Mouse (Mus musculus): ENCODE results near the gene Muc1. TPM values are rescaled to one million over a fixed set of nuclear protein-coding genes. Genes with fewer than 3 reads are reported as not detected.
A peak's percentile ranks its signal among the peaks of the same experiment; 100 is the strongest.

Gene Muc1
- polyA plus RNA-seq, 1 experiment from 2014 or later: 10.3 TPM

DNA sequence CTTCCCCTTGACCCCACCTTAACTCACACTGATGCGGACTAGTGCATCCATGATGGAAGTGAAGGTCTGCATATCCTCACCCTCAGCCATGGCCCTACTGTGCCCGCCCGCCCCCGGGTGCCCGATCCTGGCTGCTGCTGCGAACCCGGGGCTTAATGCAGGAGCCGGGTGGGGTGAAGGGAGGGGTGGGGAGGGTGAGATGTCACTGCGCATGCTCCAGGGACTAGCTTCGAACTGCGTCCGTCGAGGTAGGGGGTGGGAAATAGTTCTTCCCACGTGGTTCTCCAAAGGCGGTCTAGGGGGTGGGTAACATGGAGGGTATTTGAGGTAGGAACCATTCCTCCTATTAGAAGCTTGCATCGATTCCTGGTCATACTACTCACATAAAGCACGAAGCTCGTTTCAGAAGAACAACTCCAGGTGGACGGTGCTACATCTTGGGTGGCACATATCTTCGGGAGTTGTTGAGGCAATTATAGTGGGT is 16.9 kb downstream of the Muc1 start, which contains the start of gene Krtcap2:
Gene Krtcap2 (plus strand): TSS at position 279 of the 484 bp plus-strand sequence.
- DNase-seq (ENCODE audit: low spot score) (no peak), ATAC-seq (replicated peaks; ENCODE audit: low FRiP score, low TSS enrichment, low read depth) (peak; percentile 28)
- Histone ChIP-seq H3K4me1 (replicated peaks; ENCODE audit: control insufficient read depth, insufficient read depth, low read length) (peaks cover 23% of the 10 kb centered on the region), H3K4me3 (ENCODE audit: low read depth, low read length) (peak within 1 kb of the TSS; percentile 65), H3K36me3 (ENCODE audit: control insufficient read depth, insufficient read depth, low read length) (peaks cover 9% of the 10 kb centered on the region), H3K27me3 (replicated peaks; ENCODE audit: control insufficient read depth, insufficient read depth, low read length) (no peaks in the 10 kb centered on the region), H3K9ac (ENCODE audit: low read length) (peak within 1 kb of the TSS; percentile 71), H3K9me3 (ENCODE audit: control insufficient read depth, low read length) (no peaks in the 10 kb centered on the region), H3K4me2 (ENCODE audit: low read length) (peak within 1 kb of the TSS; percentile 89), H3K27ac (ENCODE audit: low read depth) (peak within 1 kb of the TSS; percentile 52)
- 3% methylated on average over 20 of the region's 20 CpGs for WGBS

DNA sequence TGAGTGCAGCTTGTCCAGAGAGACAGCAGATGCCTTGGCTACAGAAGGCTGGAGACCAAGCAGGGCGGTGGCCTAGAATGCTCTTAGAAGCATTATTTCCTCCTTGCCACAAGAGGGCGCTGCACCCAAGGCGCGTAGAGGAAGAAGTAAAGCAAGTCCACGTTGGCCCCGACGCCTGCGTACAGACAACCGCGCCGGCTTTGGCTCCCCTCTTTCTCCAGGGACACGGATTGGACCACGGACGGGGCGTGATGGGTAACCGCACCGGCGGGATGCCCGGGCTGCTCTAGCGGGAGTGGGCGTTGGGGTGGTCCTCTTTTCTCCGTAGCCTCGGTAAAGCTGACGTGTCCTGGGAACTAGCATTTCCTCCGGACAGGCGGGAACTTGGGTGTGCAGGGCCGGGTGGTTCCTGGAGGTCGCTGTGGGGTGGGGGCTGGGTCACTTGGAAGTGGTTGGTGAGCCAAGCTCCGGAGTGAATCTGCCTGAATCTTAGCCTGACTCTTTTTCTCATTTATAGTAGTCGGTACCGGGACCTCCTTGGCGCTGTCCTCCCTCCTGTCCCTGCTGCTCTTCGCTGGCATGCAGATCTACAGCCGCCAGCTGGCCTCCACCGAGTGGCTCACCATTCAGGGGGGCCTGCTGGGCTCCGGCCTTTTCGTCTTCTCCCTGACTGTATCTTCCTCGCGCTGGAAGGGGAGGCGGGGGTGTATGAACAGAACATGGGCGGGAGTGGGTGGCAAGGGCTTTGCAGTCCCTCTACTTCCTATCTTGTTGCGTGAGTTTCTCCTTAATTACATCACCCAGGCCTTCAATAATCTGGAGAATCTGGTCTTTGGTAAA is 17.6 kb downstream of the Muc1 start, which contains the start of gene Trim46:
Gene Trim46 (minus strand): TSS at position 49 of the 840 bp plus-strand sequence.
- Histone ChIP-seq H3K27ac (ENCODE audit: low read depth) (peak within 1 kb of the TSS; percentile 52), H3K4me1 (replicated peaks; ENCODE audit: control insufficient read depth, insufficient read depth, low read length) (peaks cover 31% of the 10 kb centered on the region), H3K9ac (ENCODE audit: low read length) (peak within 1 kb of the TSS; percentile 71), H3K36me3 (ENCODE audit: control insufficient read depth, insufficient read depth, low read length) (peaks cover 9% of the 10 kb centered on the region), H3K4me2 (ENCODE audit: low read length) (peak within 1 kb of the TSS; percentile 89), H3K27me3 (replicated peaks; ENCODE audit: control insufficient read depth, insufficient read depth, low read length) (no peaks in the 10 kb centered on the region), H3K4me3 (ENCODE audit: low read depth, low read length) (peak within 1 kb of the TSS; percentile 65), H3K9me3 (ENCODE audit: control insufficient read depth, low read length) (no peaks in the 10 kb centered on the region)
- ATAC-seq (replicated peaks; ENCODE audit: low FRiP score, low TSS enrichment, low read depth) (peak; percentile 69), DNase-seq (ENCODE audit: low spot score) (peak; percentile 92)
- under 1% methylated on average over 42 of the region's 42 CpGs for WGBS

DNA sequence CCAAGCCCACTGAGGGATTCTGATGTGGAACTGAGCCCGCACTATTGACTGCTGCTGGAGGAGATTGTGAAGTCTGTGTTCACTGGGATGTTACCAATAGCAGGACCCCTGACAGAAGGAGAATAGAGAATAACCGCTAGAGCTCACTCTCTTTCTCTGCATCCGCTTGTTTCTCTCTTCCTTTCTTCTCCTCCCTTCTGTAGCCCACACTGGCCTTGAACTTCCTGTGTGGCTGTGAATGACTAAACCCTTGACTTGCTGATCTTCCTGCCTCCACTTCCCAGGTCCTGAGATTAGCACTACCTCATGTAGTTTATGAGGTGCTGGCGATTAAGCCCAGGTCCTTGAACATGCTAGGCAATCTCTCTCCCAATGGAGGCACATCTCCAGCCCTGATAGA is 18.6 kb downstream of the Muc1 start:
- Histone ChIP-seq H3K4me3 (ENCODE audit: low read depth, low read length) (peak overlapping the region; percentile 65; the same call in 1 of the 2 replicates), H3K4me1 (replicated peaks; ENCODE audit: control insufficient read depth, insufficient read depth, low read length) (peaks cover 38% of the 10 kb centered on the region), H3K9ac (ENCODE audit: low read length) (no peak overlapping the region), H3K36me3 (ENCODE audit: control insufficient read depth, insufficient read depth, low read length) (peaks cover 9% of the 10 kb centered on the region), H3K9me3 (ENCODE audit: control insufficient read depth, low read length) (no peaks in the 10 kb centered on the region), H3K27ac (ENCODE audit: low read depth) (no peak overlapping the region), H3K27me3 (replicated peaks; ENCODE audit: control insufficient read depth, insufficient read depth, low read length) (no peaks in the 10 kb centered on the region), H3K4me2 (ENCODE audit: low read length) (peak overlapping the region; percentile 89)
- ATAC-seq (replicated peaks; ENCODE audit: low FRiP score, low TSS enrichment, low read depth) (no peak), DNase-seq (ENCODE audit: low spot score) (no peak)
- 91% methylated on average over 4 of the region's 4 CpGs for WGBS

DNA sequence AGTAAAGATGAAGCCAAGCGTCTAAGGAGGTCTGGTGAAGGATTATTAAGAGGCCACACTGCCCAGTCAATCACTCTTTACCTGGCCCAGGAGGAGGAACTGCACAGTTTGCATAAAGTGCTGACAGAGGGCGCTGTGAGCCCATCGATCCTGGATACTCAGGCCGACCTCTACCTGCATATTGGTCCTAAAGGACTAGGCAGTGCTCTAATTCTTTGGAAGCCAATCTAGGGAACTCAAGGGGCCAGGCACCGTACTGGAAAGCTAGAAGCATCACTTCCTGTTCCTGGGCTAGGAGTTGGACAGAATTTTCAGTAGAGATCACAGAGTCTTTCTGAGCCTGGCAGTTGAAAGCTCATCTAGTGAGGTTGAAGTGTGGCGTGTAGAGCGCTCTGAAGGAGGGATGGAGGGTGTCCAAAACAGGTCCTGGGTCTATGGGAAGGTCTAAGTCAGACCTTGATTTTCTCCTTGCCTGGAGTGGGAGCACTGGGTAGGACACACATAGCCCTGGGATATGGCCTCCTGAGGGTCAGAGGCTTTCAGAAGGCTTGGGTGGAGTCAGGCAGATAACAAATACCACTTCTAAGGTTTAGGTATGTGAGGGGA is 21.7 kb downstream of the Muc1 start:
- Histone ChIP-seq H3K4me2 (ENCODE audit: low read length) (peak overlapping the region; percentile 25; the same call in 1 of the 2 replicates), H3K9ac (ENCODE audit: low read length) (no peak overlapping the region), H3K36me3 (ENCODE audit: control insufficient read depth, insufficient read depth, low read length) (peaks cover 9% of the 10 kb centered on the region), H3K27me3 (replicated peaks; ENCODE audit: control insufficient read depth, insufficient read depth, low read length) (no peaks in the 10 kb centered on the region), H3K9me3 (ENCODE audit: control insufficient read depth, low read length) (no peaks in the 10 kb centered on the region), H3K27ac (ENCODE audit: low read depth) (0 out of 2 replicates have a peak overlapping the region, but pooled peaks have one; percentile 27), H3K4me3 (ENCODE audit: low read depth, low read length) (no peak overlapping the region), H3K4me1 (replicated peaks; ENCODE audit: control insufficient read depth, insufficient read depth, low read length) (peaks cover 30% of the 10 kb centered on the region)
- ATAC-seq (replicated peaks; ENCODE audit: low FRiP score, low TSS enrichment, low read depth) (no peak), DNase-seq (ENCODE audit: low spot score) (no peak)
- 23% methylated on average over 7 of the region's 7 CpGs for WGBS

DNA sequence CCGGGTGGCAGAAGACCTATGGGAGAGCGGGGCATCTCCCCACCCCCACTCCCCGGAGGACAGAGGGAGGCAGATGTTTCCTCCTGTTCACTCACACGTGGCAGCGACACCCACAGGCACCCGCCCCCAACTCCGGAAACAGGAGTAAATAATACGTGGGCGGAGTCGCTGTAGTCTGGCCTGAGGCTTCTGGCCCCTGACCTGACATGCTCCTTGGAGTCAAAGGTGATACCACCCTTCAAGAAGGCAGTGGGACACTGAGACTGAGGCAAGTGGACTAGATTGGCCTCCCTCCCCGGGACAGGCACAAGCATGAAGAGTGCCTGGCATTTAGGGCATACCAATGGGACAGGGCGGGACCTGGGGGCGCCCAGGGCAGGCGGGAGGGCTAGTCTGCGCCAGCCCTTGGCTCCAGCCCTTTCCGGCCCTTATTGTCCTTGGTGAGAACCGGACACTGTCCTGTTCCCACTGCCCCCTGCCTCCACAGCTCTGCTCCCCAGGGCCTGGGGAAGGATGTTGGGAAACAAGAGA is 22.6 kb downstream of the Muc1 start:
- WGBS: 5% methylated on average over 17 of the region's 17 CpGs
- Histone ChIP-seq H3K36me3 (ENCODE audit: control insufficient read depth, insufficient read depth, low read length) (peaks cover 9% of the 10 kb centered on the region), H3K27ac (ENCODE audit: low read depth) (0 out of 2 replicates have a peak overlapping the region, but pooled peaks have one; percentile 11), H3K9ac (ENCODE audit: low read length) (no peak overlapping the region), H3K27me3 (replicated peaks; ENCODE audit: control insufficient read depth, insufficient read depth, low read length) (no peaks in the 10 kb centered on the region), H3K9me3 (ENCODE audit: control insufficient read depth, low read length) (no peaks in the 10 kb centered on the region), H3K4me1 (replicated peaks; ENCODE audit: control insufficient read depth, insufficient read depth, low read length) (peaks cover 28% of the 10 kb centered on the region), H3K4me2 (ENCODE audit: low read length) (peak overlapping the region; percentile 25), H3K4me3 (ENCODE audit: low read depth, low read length) (no peak overlapping the region)
- ATAC-seq (replicated peaks; ENCODE audit: low FRiP score, low TSS enrichment, low read depth) (no peak), DNase-seq (ENCODE audit: low spot score) (no peak)

DNA sequence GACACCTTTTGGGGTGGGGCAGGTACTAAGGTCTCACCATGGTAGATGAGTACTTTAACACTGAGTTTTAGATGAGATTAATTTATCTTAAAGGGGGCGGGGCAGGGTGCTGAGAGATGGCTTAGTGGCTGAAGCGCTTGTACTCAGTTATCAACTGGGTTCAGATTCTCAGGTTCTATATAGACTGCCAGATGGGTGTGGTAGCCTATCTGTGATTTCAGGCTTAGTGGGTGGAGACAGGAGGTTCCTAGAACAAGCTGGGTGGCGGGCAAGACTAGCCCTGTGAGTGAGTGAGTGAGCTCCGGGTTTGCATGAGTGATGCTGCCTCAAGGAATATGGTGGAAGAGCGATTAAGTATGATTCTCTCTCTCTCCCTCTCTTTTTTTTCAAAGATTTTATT is 26.1 kb downstream of the Muc1 start:
- Histone ChIP-seq H3K4me2 (ENCODE audit: low read length) (no peak overlapping the region), H3K4me1 (replicated peaks; ENCODE audit: control insufficient read depth, insufficient read depth, low read length) (peaks cover 18% of the 10 kb centered on the region), H3K9ac (ENCODE audit: low read length) (no peak overlapping the region), H3K27ac (ENCODE audit: low read depth) (no peak overlapping the region), H3K36me3 (ENCODE audit: control insufficient read depth, insufficient read depth, low read length) (no peaks in the 10 kb centered on the region), H3K9me3 (ENCODE audit: control insufficient read depth, low read length) (no peaks in the 10 kb centered on the region), H3K4me3 (ENCODE audit: low read depth, low read length) (no peak overlapping the region), H3K27me3 (replicated peaks; ENCODE audit: control insufficient read depth, insufficient read depth, low read length) (no peaks in the 10 kb centered on the region)
- ATAC-seq (replicated peaks; ENCODE audit: low FRiP score, low TSS enrichment, low read depth) (no peak), DNase-seq (ENCODE audit: low spot score) (no peak)
- 82% methylated on average over 5 of the region's 5 CpGs for WGBS

DNA sequence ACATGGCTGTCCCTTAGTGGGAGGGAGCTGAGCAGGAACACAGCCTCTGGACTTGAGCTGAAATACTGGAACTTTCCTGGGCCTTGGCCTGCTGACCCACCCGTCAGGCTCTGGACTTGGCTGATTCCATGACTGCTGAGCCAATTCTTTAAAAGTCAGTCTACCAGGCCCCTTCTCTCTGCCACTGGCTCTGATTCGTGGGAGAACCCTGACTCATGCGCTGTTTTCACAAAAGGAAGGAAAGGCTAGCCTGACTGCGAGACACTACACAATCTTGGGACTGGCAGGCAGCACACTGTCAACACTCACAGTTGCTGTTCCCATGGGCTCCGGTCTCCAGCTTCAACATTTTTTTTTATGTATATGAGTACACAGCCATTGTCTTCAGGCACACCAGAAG is 27.3 kb downstream of the Muc1 start:
- DNase-seq (ENCODE audit: low spot score): no peak
- no peak overlapping the region for H3K4me2 ChIP-seq (ENCODE audit: low read length)
- WGBS: 80% methylated on average over 5 of the region's 5 CpGs
- H3K4me3 ChIP-seq (ENCODE audit: low read depth, low read length): no peak overlapping the region
- no peaks in the 10 kb centered on the region for H3K36me3 ChIP-seq (ENCODE audit: control insufficient read depth, insufficient read depth, low read length)
- ATAC-seq (replicated peaks; ENCODE audit: low FRiP score, low TSS enrichment, low read depth): no peak
- no peaks in the 10 kb centered on the region for H3K9me3 ChIP-seq (ENCODE audit: control insufficient read depth, low read length)
- no peaks in the 10 kb centered on the region for H3K27me3 ChIP-seq (replicated peaks; ENCODE audit: control insufficient read depth, insufficient read depth, low read length)
- peaks cover 10% of the 10 kb centered on the region for H3K4me1 ChIP-seq (replicated peaks; ENCODE audit: control insufficient read depth, insufficient read depth, low read length)
- no peak overlapping the region for H3K27ac ChIP-seq (ENCODE audit: low read depth)
- no peak overlapping the region for H3K9ac ChIP-seq (ENCODE audit: low read length)

DNA sequence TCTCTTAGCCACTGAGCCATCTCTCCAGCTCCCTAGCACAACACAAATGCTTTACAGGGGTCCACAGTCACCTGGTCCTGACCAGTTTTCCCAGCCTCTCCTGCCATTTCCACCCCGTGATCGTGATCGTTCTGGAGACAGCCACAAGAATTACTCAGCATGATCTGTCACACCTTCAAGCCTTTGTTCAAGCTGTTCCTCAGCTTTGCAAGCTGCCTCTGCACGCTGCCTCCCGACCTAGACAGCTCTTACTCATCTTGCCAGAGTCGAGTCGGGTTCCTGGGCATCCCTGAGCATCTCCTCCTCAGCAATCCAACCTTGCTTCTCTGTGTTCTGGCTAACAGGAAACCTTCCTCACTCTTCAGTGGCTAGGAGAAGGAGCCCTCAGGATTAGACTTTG is 30.2 kb downstream of the Muc1 start, which contains the start of gene Dpm3:
Gene Dpm3 (plus strand): TSS at position 283 of the 400 bp plus-strand sequence.
- no peak within 1 kb of the TSS for H3K27ac ChIP-seq (ENCODE audit: low read depth)
- ATAC-seq (replicated peaks; ENCODE audit: low FRiP score, low TSS enrichment, low read depth) (no peak), DNase-seq (ENCODE audit: low spot score) (no peak)
- H3K27me3 ChIP-seq (replicated peaks; ENCODE audit: control insufficient read depth, insufficient read depth, low read length): no peaks in the 10 kb centered on the region
- no peak within 1 kb of the TSS for H3K4me3 ChIP-seq (ENCODE audit: low read depth, low read length)
- no peak within 1 kb of the TSS for H3K4me2 ChIP-seq (ENCODE audit: low read length)
- no peaks in the 10 kb centered on the region for H3K4me1 ChIP-seq (replicated peaks; ENCODE audit: control insufficient read depth, insufficient read depth, low read length)
- H3K9ac ChIP-seq (ENCODE audit: low read length): no peak within 1 kb of the TSS
- no peaks in the 10 kb centered on the region for H3K36me3 ChIP-seq (ENCODE audit: control insufficient read depth, insufficient read depth, low read length)
- no peaks in the 10 kb centered on the region for H3K9me3 ChIP-seq (ENCODE audit: control insufficient read depth, low read length)
- 51% methylated on average over 7 of the region's 7 CpGs for WGBS
